Mouse (Mus musculus) lung, adult 2 months (tissue): Measurements from ENCODE around the gene Hfe.
"Not testable (repeated sequence)": the region's sequence is repeated elsewhere in the genome, so short reads cannot be mapped to it uniquely, and the experiment has no call there.

Source experiments
- CTCF ChIP-seq: fragments of 200-500 bp; IDR thresholded peaks from 2 replicates; pipeline ENCODE4 v1.5.1; 2011; ENCODE audit warnings: mild to moderate bottlenecking, low read length, control low read depth; ENCODE audit not compliant: insufficient read depth
- POLR2A ChIP-seq: fragments of 200-500 bp; IDR thresholded peaks from 2 replicates; pipeline ENCODE4 v1.6.1; 2011; ENCODE audit warnings: low read depth, mild to moderate bottlenecking, control low read depth, low read length, borderline replicate concordance; ENCODE audit errors: extremely low read depth

DNA sequence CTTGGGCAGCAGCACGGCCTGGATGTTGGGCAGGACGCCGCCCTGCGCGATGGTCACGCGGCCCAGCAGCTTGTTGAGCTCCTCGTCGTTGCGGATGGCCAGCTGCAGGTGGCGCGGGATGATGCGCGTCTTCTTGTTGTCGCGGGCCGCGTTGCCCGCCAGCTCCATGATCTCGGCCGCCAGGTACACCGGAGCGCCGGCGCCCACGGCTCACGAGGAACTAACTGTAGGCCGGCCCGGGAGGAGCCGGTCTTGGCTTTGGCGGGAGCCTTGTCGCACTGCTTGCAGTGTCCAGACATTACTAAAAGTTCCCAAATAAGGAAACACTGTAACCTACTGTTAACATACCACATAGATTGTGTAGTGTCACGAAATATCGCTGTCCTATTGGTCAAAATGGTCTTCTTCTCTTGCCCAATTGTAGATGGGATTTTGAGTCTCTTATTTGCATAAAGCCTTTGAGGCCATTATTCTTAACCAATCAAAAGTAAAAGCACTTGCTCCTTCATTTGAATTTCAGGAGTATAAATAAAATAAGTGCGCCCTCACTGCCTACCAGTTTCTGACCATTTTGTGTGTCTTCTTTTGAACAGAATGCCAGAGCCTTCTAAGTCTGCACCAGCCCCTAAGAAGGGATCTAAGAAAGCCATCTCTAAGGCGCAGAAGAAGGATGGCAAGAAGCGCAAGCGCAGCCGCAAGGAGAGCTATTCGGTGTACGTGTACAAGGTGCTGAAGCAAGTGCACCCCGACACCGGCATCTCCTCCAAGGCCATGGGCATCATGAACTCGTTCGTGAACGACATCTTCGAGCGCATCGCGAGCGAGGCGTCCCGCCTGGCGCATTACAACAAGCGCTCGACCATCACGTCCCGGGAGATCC lies 35.8 kb upstream of the Hfe start, which contains the start of gene Hist1h2bb:
- TF ChIP-seq POLR2A, result peak; percentile 61; the same call in 1 of the 2 replicates
- TF ChIP-seq CTCF, result not testable (repeated sequence)
